Mouse (Mus musculus) cerebellum, adult 9-11 months (tissue): ENCODE measurements around the gene Dclre1c.

Experiments used
- DNase-seq: peaks from one replicate; pipeline ENCODE4 v3.0.0; 2022

Gene Dclre1c

GRCm38 (mm10) chr2:3475746-3476251 is 51.9 kb downstream of the Dclre1c start:
- no peak for DNase-seq

GRCm38 (mm10) chr2:3480239-3480638 is 56.3 kb downstream of the Dclre1c start:
- no peak for DNase-seq

- no peak for DNase-seq
These were observed 65.9 kb downstream of the Dclre1c start for GRCm38 (mm10) chr2:3489816-3490215.

GRCm38 (mm10) chr2:3493833-3494409 is 70.0 kb downstream of the Dclre1c start:
- no peak for DNase-seq

- DNase-seq, result no peak
These were observed 75.6 kb downstream of the Dclre1c start for GRCm38 (mm10) chr2:3499543-3499942.

- no peak for DNase-seq
These were observed 77.0 kb downstream of the Dclre1c start for GRCm38 (mm10) chr2:3500886-3501285.

- peak; percentile 72 for DNase-seq
These were observed 88.1 kb downstream of the Dclre1c start for GRCm38 (mm10) chr2:3512076-3512475.

- peak; percentile 99 for DNase-seq
These were observed 88.9 kb downstream of the Dclre1c start, which contains the start of the genes Gm45902, Hspa14 and Cdnf for GRCm38 (mm10) chr2:3512552-3513454. Gene Gm45902, minus strand, starts transcription at chr2:3512790. Gene Hspa14, minus strand, starts transcription at chr2:3512814. Gene Cdnf, plus strand, starts transcription at chr2:3513030.
